8 mouse cellular contexts compared by ENCODE assay signal in genomic region chr11:88161051-88161581, GRCm38 (mm10). TPM values are rescaled to one million over a fixed set of nuclear protein-coding genes. Genes with fewer than 3 reads are reported as not detected.
DNase-seq lines count a peak whose midpoint lies in the region; ATAC-seq and TF ChIP-seq lines count a peak whose summit lies in the region.

No protein-coding gene starts in this region.

- peak overlapping the region; percentile 85 for H3K4me2 ChIP-seq in hindbrain, embryonic 15.5 days
- H3K4me2 ChIP-seq in midbrain, embryonic 11.5 days, result peak overlapping the region; percentile 73
- H3K4me2 ChIP-seq in stomach, postnatal 0 days (replicated peaks; ENCODE audit: low read depth), result peak overlapping the region; percentile 66

- ATAC-seq in hindbrain, embryonic 15.5 days (ENCODE audit: low FRiP score, low read depth), result peak; percentile 68
- peak; percentile 86 for ATAC-seq in midbrain, embryonic 11.5 days (ENCODE audit: low FRiP score)
- ATAC-seq in stomach, postnatal 0 days (ENCODE audit: low FRiP score, low TSS enrichment), result peak; percentile 74

- no peaks in the 10 kb centered on the region for H3K36me3 ChIP-seq in hindbrain, embryonic 15.5 days
- H3K36me3 ChIP-seq in midbrain, embryonic 11.5 days (ENCODE audit: control insufficient read depth, insufficient read depth, low read length), result no peaks in the 10 kb centered on the region
- H3K36me3 ChIP-seq in stomach, postnatal 0 days (ENCODE audit: control insufficient read depth, insufficient read depth, low read length), result no peaks in the 10 kb centered on the region

- WGBS in hindbrain, embryonic 15.5 days, result under 1% methylated on average over 24 of the region's 33 CpGs
- under 1% methylated on average over 20 of the region's 33 CpGs for WGBS in midbrain, embryonic 11.5 days
- under 1% methylated on average over 33 of the region's 33 CpGs for WGBS in stomach, postnatal 0 days

- H3K4me3 ChIP-seq in hindbrain, embryonic 15.5 days, result peak overlapping the region; percentile 46
- peak overlapping the region; percentile 21 for H3K4me3 ChIP-seq in midbrain, embryonic 11.5 days (ENCODE audit: low read depth, low read length)
- peak overlapping the region; percentile 41 for H3K4me3 ChIP-seq in stomach, postnatal 0 days (ENCODE audit: low read depth, low read length)

- peak; percentile 53 for TF ChIP-seq EP300 in stomach, postnatal 0 days (optimal IDR thresholded peaks at IDR 0.05)

- H3K27me3 ChIP-seq in hindbrain, embryonic 15.5 days, result no peaks in the 10 kb centered on the region
- H3K27me3 ChIP-seq in midbrain, embryonic 11.5 days (ENCODE audit: control insufficient read depth, insufficient read depth, low read length), result peaks cover 2% of the 10 kb centered on the region; the same call in 1 of the 2 replicates
- H3K27me3 ChIP-seq in stomach, postnatal 0 days (ENCODE audit: control insufficient read depth, insufficient read depth, low read length), result no peaks in the 10 kb centered on the region

- H3K9ac ChIP-seq in hindbrain, embryonic 15.5 days, result peak overlapping the region; percentile 58
- H3K9ac ChIP-seq in midbrain, embryonic 11.5 days (ENCODE audit: low read length), result peak overlapping the region; percentile 53
- peak overlapping the region; percentile 59 for H3K9ac ChIP-seq in stomach, postnatal 0 days (ENCODE audit: low read length)

- no peaks in the 10 kb centered on the region for H3K9me3 ChIP-seq in hindbrain, embryonic 15.5 days
- H3K9me3 ChIP-seq in midbrain, embryonic 11.5 days (ENCODE audit: control insufficient read depth, low read length), result no peaks in the 10 kb centered on the region
- H3K9me3 ChIP-seq in stomach, postnatal 0 days (ENCODE audit: control insufficient read depth, low read length), result no peaks in the 10 kb centered on the region

- peak overlapping the region; percentile 93 for H3K27ac ChIP-seq in hindbrain, embryonic 15.5 days (replicated peaks)
- peak overlapping the region; percentile 92 for H3K27ac ChIP-seq in midbrain, embryonic 11.5 days (ENCODE audit: low read depth, low read length)
- H3K27ac ChIP-seq in stomach, postnatal 0 days (replicated peaks), result peak overlapping the region; percentile 95

- peaks cover 60% of the 10 kb centered on the region for H3K4me1 ChIP-seq in hindbrain, embryonic 15.5 days (replicated peaks)
- peaks cover 35% of the 10 kb centered on the region for H3K4me1 ChIP-seq in midbrain, embryonic 11.5 days (ENCODE audit: control insufficient read depth, insufficient read depth, low read length)
- H3K4me1 ChIP-seq in stomach, postnatal 0 days (replicated peaks; ENCODE audit: control insufficient read depth, insufficient read depth), result peaks cover 37% of the 10 kb centered on the region

- TF ChIP-seq CTCF in stomach, postnatal 0 days (IDR thresholded peaks at IDR 0.05; ENCODE audit: low read depth), result no peak

- intact Hi-C loops in left cerebral cortex, postnatal 36 days (cut with DNase I), result loop anchor here (5.0 kb wide), 1 partner anchor 44 kb away; no protein-coding TSS in a partner anchor

- DNase-seq in ovary, postnatal 36 days (ENCODE audit: low spot score), result peak; percentile 60
- DNase-seq in ovary, postnatal 14 days (ENCODE audit: low spot score), result no peak
- DNase-seq in cerebellum, adult 18-20 months, result peak; percentile 78 to 79
- peak; percentile 81 for DNase-seq in gastrocnemius, adult 18-20 months (ENCODE audit: low spot score)
- DNase-seq in left cerebral cortex, postnatal 36 days (ENCODE audit: low spot score in 2 of 2), result peak; percentile 40 to 51
- peak; percentile 97 for DNase-seq in midbrain, embryonic 11.5 days (ENCODE audit: low spot score, missing footprints)
- DNase-seq in stomach, postnatal 0 days (ENCODE audit: low spot score), result peak; percentile 74

RNA-seq across cellular contexts. Expression of gene Mrps23, which starts 43.1 kb away (rescaled TPM):
- total RNA-seq in gastrocnemius, adult 18-20 months (2021), result 100 to 1,000 TPM; 147 to 169 TPM
- 60.3 and 61.7 TPM in 2 replicates for polyA plus RNA-seq in hindbrain, embryonic 15.5 days (2015; fragmentation: Nextera tagmentation; extraction: Ambion mirVana)
- total RNA-seq in left cerebral cortex, postnatal 36 days (2021), result 10 to 100 TPM; 59.5 to 71.0 TPM
- 88.8 TPM in 2 replicates for polyA plus RNA-seq in midbrain, embryonic 11.5 days (2014; fragmentation: Nextera tagmentation; extraction: Ambion mirVana)
- 54.7 and 55.4 TPM in 2 replicates for polyA plus RNA-seq in stomach, postnatal 0 days (2015; fragmentation: Nextera tagmentation; extraction: Ambion mirVana)
